Mouse (Mus musculus) C3H10T1/2 (cell line): ENCODE data around the gene Ptpn23. TPM values are rescaled to one million over a fixed set of nuclear protein-coding genes. Genes with fewer than 3 reads are reported as not detected.

Experiments used
- polyA plus RNA-seq, 2 experiments: library from polyadenylated mRNA; unstranded; fragments of >200 nt; fragmentation: generic; extraction: Trizol; gene quantifications; one replicate each; pipeline ENCODE4 v1.2.1; 2012; ENCODE audit warnings: missing spikeins in 2 of 2

The Ptpn23 gene
- polyA plus RNA-seq: 10 to 100 TPM; 42.8 to 46.8 TPM

GRCm38 (mm10) chr9:110408099-110408773 lies at the start of gene Ptpn23:
TSS of gene Ptpn23 (minus strand) at chr9:110408213.

GRCm38 (mm10) chr9:110419511-110420112 lies 11.6 kb upstream of the Ptpn23 start, which contains the start of gene Ngp:
TSS of gene Ngp (plus strand) at chr9:110419747.

Other genes starting within 250 kb of the Ptpn23 start
- under 1 TPM; 0.09 to 0.52 TPM for gene Cspg5, start 164.4 kb downstream of the Ptpn23 start, polyA plus RNA-seq
- gene Elp6, start 103.0 kb downstream of the Ptpn23 start, polyA plus RNA-seq: 10 to 100 TPM; 20.5 to 27.4 TPM
- 10 to 100 TPM; 43.6 to 53.4 TPM for gene Scap, start 74.9 kb downstream of the Ptpn23 start, polyA plus RNA-seq
- not detected for gene Ngp, start 11.5 kb upstream of the Ptpn23 start, polyA plus RNA-seq
- 1 to 10 TPM; 2.3 to 8.2 TPM for gene Klhl18, start 68.5 kb upstream of the Ptpn23 start, polyA plus RNA-seq
- gene Kif9, start 68.7 kb upstream of the Ptpn23 start, polyA plus RNA-seq: 1 to 10 TPM in 1 of 2 experiments, under 1 TPM in 1; 0.04 to 1.1 TPM
- 10 to 100 TPM in 1 of 2 experiments, 1 to 10 TPM in 1; 1.1 to 17.1 TPM for gene Setd2, start 124.4 kb upstream of the Ptpn23 start, polyA plus RNA-seq
- 10 to 100 TPM; 47.3 to 86.6 TPM for gene Nradd, start 216.2 kb upstream of the Ptpn23 start, polyA plus RNA-seq
- 1 to 10 TPM; 1.2 to 2.2 TPM for gene Nbeal2, start 245.9 kb upstream of the Ptpn23 start, polyA plus RNA-seq
- 10 to 100 TPM; 79.2 to 87.1 TPM for gene Ccdc12, start 248.3 kb upstream of the Ptpn23 start, polyA plus RNA-seq